Mouse (Mus musculus): ENCODE measurements around the gene Tex13c1.

The Tex13c1 gene

DNA sequence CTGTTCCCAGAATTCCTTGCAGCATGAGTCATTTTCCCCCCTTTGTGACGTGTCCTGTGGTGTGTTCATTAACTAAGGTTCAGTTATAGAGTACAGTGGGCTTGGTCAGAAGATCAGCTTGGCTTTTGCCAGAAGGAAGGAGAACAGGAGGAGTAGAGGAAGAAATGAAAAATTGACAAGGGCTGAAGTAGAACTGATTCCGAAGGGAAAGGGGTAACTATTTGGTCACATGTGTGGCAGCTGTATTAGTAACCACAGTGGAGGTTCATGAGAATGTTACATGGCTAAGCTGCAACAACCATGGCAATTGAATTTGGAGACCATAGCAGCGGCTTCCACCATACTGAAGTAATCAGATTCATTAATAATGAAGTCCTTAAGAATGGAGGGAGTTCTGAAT lies at the start of gene Tex13c1:
Gene Tex13c1 (plus strand): TSS at position 301 of the 400 bp plus-strand sequence.
- no peak for DNase-seq (ENCODE audit: low spot score in 2 of 2)
